Mouse (Mus musculus): ENCODE measurements at regions not wholly inside any gene's neighbourhood (a gene's known extent, or its start where the extent isn't known, plus 50 kb on each side); places are given as distances from the start of the nearest gene placed in this dataset.

GRCm38 (mm10) chr10:91730062-91730461, 548.9 kb upstream of the Tmpo start:
- Histone ChIP-seq H3K27ac (ENCODE audit: insufficient read depth, low read depth) (no peak overlapping the region), H3K79me2 (replicated peaks; ENCODE audit: control insufficient read depth, extremely low read depth, insufficient read depth, poor library complexity, severe bottlenecking) (no peaks in the 10 kb centered on the region), H3K27me3 (replicated peaks) (no peaks in the 10 kb centered on the region), H3K36me3 (replicated peaks in 1 of 2; ENCODE audit: control insufficient read depth in 1 of 2, insufficient read depth in 1 of 2, low read length in 1 of 2) (no peaks in the 10 kb centered on the region), H3K4me3 (replicated peaks in 1 of 3; ENCODE audit: low read depth in 2 of 3, low read length in 2 of 3, poor library complexity in 1 of 3) (no peak overlapping the region), H3K4me2 (ENCODE audit: insufficient read depth, low read depth, poor library complexity, severe bottlenecking) (no peak overlapping the region), H3K9ac (ENCODE audit: insufficient read depth, low read depth) (no peak overlapping the region), H3K9me3 (replicated peaks; ENCODE audit: low read length) (peaks cover 15% of the 10 kb centered on the region), H3K4me1 (ENCODE audit: control insufficient read depth in 1 of 2, insufficient read depth in 2 of 2) (no peaks in the 10 kb centered on the region)
- in situ Hi-C loops (cut with MboI; ENCODE audit: low pct_ligation_motif_present, low pct_unique_long_range_greater_than_20kb, low sequenced_read_pairs): no loop called here
- DNase-seq (ENCODE audit: extremely low read depth): no peak
- dilution Hi-C loops (cut with MboI; ENCODE audit: extremely low pct_ligation_motif_present, extremely low pct_unique_long_range_greater_than_20kb, low sequenced_read_pairs): no loop called here
- TF ChIP-seq ZC3H11A (IDR thresholded peaks at IDR 0.05; ENCODE audit: low read depth, low read length) (no peak), ZMIZ1 (IDR thresholded peaks at IDR 0.05; ENCODE audit: low read depth, low read length) (no peak), MYC (IDR thresholded peaks at IDR 0.05; ENCODE audit: low read depth, low read length) (no peak), POLR2A (IDR thresholded peaks at IDR 0.05; ENCODE audit: low read depth, low read length) (no peak), POLR2AphosphoS2 (IDR thresholded peaks at IDR 0.05; ENCODE audit: low read depth, low read length) (no peak), ZNF384 (IDR thresholded peaks at IDR 0.05; ENCODE audit: low read depth, low read length) (no peak), KAT2A (IDR thresholded peaks at IDR 0.05; ENCODE audit: insufficient replicate concordance, low read length) (no peak), CHD1 (IDR thresholded peaks at IDR 0.05; ENCODE audit: low read depth, low read length) (no peak), MEF2A (IDR thresholded peaks at IDR 0.05; ENCODE audit: borderline replicate concordance, low read depth, low read length) (no peak), CTCF (conservative IDR thresholded peaks at IDR 0.05 in 1 of 2, IDR thresholded peaks at IDR 0.05 in 1 of 2; ENCODE audit: low read depth in 2 of 2, low read length in 2 of 2) (no peak), TBP (conservative IDR thresholded peaks at IDR 0.05; ENCODE audit: low read depth, low read length) (no peak), HCFC1 (IDR thresholded peaks at IDR 0.05; ENCODE audit: low read depth, low read length) (no peak), UBTF (IDR thresholded peaks at IDR 0.05; ENCODE audit: low read depth, low read length) (no peak), TCF12 (IDR thresholded peaks at IDR 0.05; ENCODE audit: low read depth, low read length) (no peak), USF2 (conservative IDR thresholded peaks at IDR 0.05; ENCODE audit: low read depth, low read length) (no peak)

- H3K9me3 ChIP-seq (replicated peaks; ENCODE audit: low read length): peaks cover 9% of the 10 kb centered on the region
- dilution Hi-C loops (cut with MboI; ENCODE audit: extremely low pct_ligation_motif_present, extremely low pct_unique_long_range_greater_than_20kb, low sequenced_read_pairs) (no loop called here), in situ Hi-C loops (cut with MboI; ENCODE audit: low pct_ligation_motif_present, low pct_unique_long_range_greater_than_20kb, low sequenced_read_pairs) (no loop called here)
- no peak overlapping the region for H3K4me2 ChIP-seq (ENCODE audit: insufficient read depth, low read depth, poor library complexity, severe bottlenecking)
- H3K79me2 ChIP-seq (replicated peaks; ENCODE audit: control insufficient read depth, extremely low read depth, insufficient read depth, poor library complexity, severe bottlenecking): no peaks in the 10 kb centered on the region
- no peak overlapping the region for H3K4me3 ChIP-seq (replicated peaks in 1 of 3; ENCODE audit: low read depth in 2 of 3, low read length in 2 of 3, poor library complexity in 1 of 3)
- DNase-seq (ENCODE audit: extremely low read depth): no peak
- no peak overlapping the region for H3K27ac ChIP-seq (ENCODE audit: insufficient read depth, low read depth)
- TF ChIP-seq JUND (conservative IDR thresholded peaks at IDR 0.05; ENCODE audit: low read depth, low read length): no peak
- no peak overlapping the region for H3K9ac ChIP-seq (ENCODE audit: insufficient read depth, low read depth)
- no peaks in the 10 kb centered on the region for H3K27me3 ChIP-seq (replicated peaks)
- no peaks in the 10 kb centered on the region for H3K36me3 ChIP-seq (replicated peaks in 1 of 2; ENCODE audit: control insufficient read depth in 1 of 2, insufficient read depth in 1 of 2, low read length in 1 of 2)
- no peaks in the 10 kb centered on the region for H3K4me1 ChIP-seq (ENCODE audit: control insufficient read depth in 1 of 2, insufficient read depth in 2 of 2)
Measured at GRCm38 (mm10) chr10:91719561-91720371, 538.7 kb upstream of the Tmpo start.
